Mouse (Mus musculus) urinary bladder, postnatal 25 days (tissue): ENCODE results near the gene Gm9602.
"Not testable (repeated sequence)": the region's sequence is repeated elsewhere in the genome, so short reads cannot be mapped to it uniquely, and the experiment has no call there.

Experiments
- DNase-seq: peaks from one replicate; pipeline ENCODE4 v3.0.0; 2022; ENCODE audit warnings: low spot score

Gm9602 gene

GRCm38 (mm10) chr14:4776037-4776436 lies at the start of gene Gm9602:
Gene Gm9602, plus strand, starts transcription at chr14:4776337.
- not testable (repeated sequence) for DNase-seq

GRCm38 (mm10) chr14:4806421-4806820 lies 30.3 kb downstream of the Gm9602 start:
- not testable (repeated sequence) for DNase-seq

GRCm38 (mm10) chr14:4821950-4822349 lies 45.8 kb downstream of the Gm9602 start:
- not testable (repeated sequence) for DNase-seq
